Mouse (Mus musculus): ENCODE measurements at regions not wholly inside any gene's neighbourhood (a gene's known extent, or its start where the extent isn't known, plus 50 kb on each side); places are given as distances from the start of the nearest gene placed in this dataset.

GRCm38 (mm10) chr8:96152496-96153250 lies 264.3 kb upstream of the Got2 start:
- TF ChIP-seq TCF12 (IDR thresholded peaks at IDR 0.05; ENCODE audit: low read depth, low read length) (no peak), MXI1 (IDR thresholded peaks at IDR 0.05; ENCODE audit: low read depth, low read length) (no peak), USF1 (IDR thresholded peaks at IDR 0.05; ENCODE audit: low read depth, low read length) (no peak), CTCF (conservative IDR thresholded peaks at IDR 0.05 in 1 of 2, IDR thresholded peaks at IDR 0.05 in 1 of 2; ENCODE audit: low read depth in 2 of 2, low read length in 2 of 2) (peak; percentile 69 to 94)

Data from CH12.LX (cell line).